Mouse (Mus musculus): ENCODE measurements around the gene Uqcc1.
A peak's percentile ranks its signal among the peaks of the same experiment; 100 is the strongest.
"Not testable (repeated sequence)": the region's sequence is repeated elsewhere in the genome, so short reads cannot be mapped to it uniquely, and the experiment has no call there.

Gene Uqcc1

GRCm38 (mm10) chr2:155939897-155940529 is 9.9 kb upstream of the Uqcc1 start:
- DNase-seq (ENCODE audit: low read depth, low spot score) = no peak

- no peak for DNase-seq (ENCODE audit: low read depth, low spot score)
Measured at GRCm38 (mm10) chr2:155928711-155929345, 1.3 kb downstream of the Uqcc1 start.

- DNase-seq (ENCODE audit: low read depth, low spot score) = not testable (repeated sequence)
Measured at GRCm38 (mm10) chr2:155925213-155925612, 4.9 kb downstream of the Uqcc1 start.

- no peak for DNase-seq (ENCODE audit: low read depth, low spot score)
Measured at GRCm38 (mm10) chr2:155923143-155923542, 7.0 kb downstream of the Uqcc1 start.

- DNase-seq (ENCODE audit: low read depth, low spot score) = no peak
Measured at GRCm38 (mm10) chr2:155914684-155915083, 15.4 kb downstream of the Uqcc1 start.

- DNase-seq (ENCODE audit: low read depth, low spot score) = no peak
Measured at GRCm38 (mm10) chr2:155903632-155904008, 26.5 kb downstream of the Uqcc1 start.

- peak; percentile 48 for DNase-seq (ENCODE audit: low read depth, low spot score)
Measured at GRCm38 (mm10) chr2:155902989-155903631, 27.0 kb downstream of the Uqcc1 start.

GRCm38 (mm10) chr2:155895046-155895735 is 34.9 kb downstream of the Uqcc1 start:
- DNase-seq (ENCODE audit: low read depth, low spot score) = no peak

- no peak for DNase-seq (ENCODE audit: low read depth, low spot score)
Measured at GRCm38 (mm10) chr2:155894307-155895045, 35.6 kb downstream of the Uqcc1 start.

- DNase-seq (ENCODE audit: low read depth, low spot score) = no peak
Measured at GRCm38 (mm10) chr2:155886776-155887175, 43.3 kb downstream of the Uqcc1 start.

GRCm38 (mm10) chr2:155885271-155885697 is 44.8 kb downstream of the Uqcc1 start:
- peak; percentile 84 for DNase-seq (ENCODE audit: low read depth, low spot score)

- DNase-seq (ENCODE audit: low read depth, low spot score) = no peak
Measured at GRCm38 (mm10) chr2:155882087-155882486, 48.0 kb downstream of the Uqcc1 start.

- peak; percentile 34 for DNase-seq (ENCODE audit: low read depth, low spot score)
Measured at GRCm38 (mm10) chr2:155878964-155879876, 50.9 kb downstream of the Uqcc1 start.

- no peak for DNase-seq (ENCODE audit: low read depth, low spot score)
Measured at GRCm38 (mm10) chr2:155873636-155874035, 56.5 kb downstream of the Uqcc1 start.

- DNase-seq (ENCODE audit: low read depth, low spot score) = no peak
Measured at GRCm38 (mm10) chr2:155872930-155873507, 57.1 kb downstream of the Uqcc1 start.

- DNase-seq (ENCODE audit: low read depth, low spot score) = no peak
Measured at GRCm38 (mm10) chr2:155872486-155872885, 57.6 kb downstream of the Uqcc1 start.

GRCm38 (mm10) chr2:155869772-155870171 is 60.3 kb downstream of the Uqcc1 start:
- no peak for DNase-seq (ENCODE audit: low read depth, low spot score)

GRCm38 (mm10) chr2:155868320-155868719 is 61.8 kb downstream of the Uqcc1 start:
- no peak for DNase-seq (ENCODE audit: low read depth, low spot score)

GRCm38 (mm10) chr2:155863301-155863867 is 66.7 kb downstream of the Uqcc1 start:
- no peak for DNase-seq (ENCODE audit: low read depth, low spot score)
